Mouse (Mus musculus) midbrain, embryonic 15.5 days (tissue): Measurements from ENCODE around the gene Plscr3. TPM values are rescaled to one million over a fixed set of nuclear protein-coding genes. Genes with fewer than 3 reads are reported as not detected.

Source experiments
- ATAC-seq: fragments of 200-750 bp; cut with Nextera tagmentation; replicated peaks from 2 replicates; pipeline ENCODE4 v1.8.0; 2017; ENCODE audit warnings: moderate TSS enrichment
- H3K27ac ChIP-seq: fragments of 300-500 bp; sonication (generic); 2 replicates; pipeline ENCODE4 v1.5.1; 2015; ENCODE audit warnings: mild to moderate bottlenecking, inconsistent platforms
- H3K27me3 ChIP-seq: fragments of 300-500 bp; sonication (generic); replicated peaks from 2 replicates; pipeline ENCODE4 v1.6.1; 2015; ENCODE audit warnings: inconsistent platforms
- H3K36me3 ChIP-seq: fragments of 300-500 bp; sonication (generic); replicated peaks from 2 replicates; pipeline ENCODE4 v1.6.1; 2015; ENCODE audit warnings: inconsistent platforms
- H3K4me1 ChIP-seq: fragments of 300-500 bp; sonication (generic); 2 replicates; pipeline ENCODE4 v1.6.1; 2015; ENCODE audit warnings: inconsistent platforms
- H3K4me2 ChIP-seq: fragments of 300-500 bp; sonication (generic); 2 replicates; pipeline ENCODE4 v1.6.1; 2015; ENCODE audit warnings: inconsistent platforms, mild to moderate bottlenecking, moderate library complexity
- H3K4me3 ChIP-seq: fragments of 300-500 bp; sonication (generic); 2 replicates; pipeline ENCODE4 v1.5.1; 2015; ENCODE audit warnings: mild to moderate bottlenecking, inconsistent platforms
- H3K9ac ChIP-seq: fragments of 300-500 bp; sonication (generic); 2 replicates; pipeline ENCODE4 v1.6.1; 2015; ENCODE audit warnings: mild to moderate bottlenecking, inconsistent platforms
- H3K9me3 ChIP-seq: fragments of 300-500 bp; sonication (generic); 2 replicates; pipeline ENCODE4 v1.6.1; 2016; ENCODE audit warnings: inconsistent platforms
- WGBS: fragments of 180-500 bp; shearing (Covaris S2); methylation state at CpG from one replicate; pipeline ENCODE4 v1.1.7; 2015; ENCODE audit warnings: mixed read lengths; 5-methylcytosine and 5-hydroxymethylcytosine counted together
- polyA plus RNA-seq: library from polyadenylated mRNA; unstranded; fragments of >200 nt; fragmentation: Nextera tagmentation; extraction: Ambion mirVana; gene quantifications from 2 replicates; pipeline ENCODE4 v1.2.1, GENCODE M21; 2015

Plscr3 gene
- polyA plus RNA-seq: 52.3 and 53.5 TPM in 2 replicates

- H3K27me3 ChIP-seq: no peaks in the 10 kb centered on the region
- H3K36me3 ChIP-seq: peaks cover 8% of the 10 kb centered on the region; the same call in 1 of the 2 replicates
- under 1% methylated on average over 36 of the region's 38 CpGs for whole genome bisulfite sequencing
- H3K27ac ChIP-seq: peak within 1 kb of the TSS; percentile 97
- H3K4me2 ChIP-seq: peak within 1 kb of the TSS; percentile 92
- H3K9ac ChIP-seq: peak within 1 kb of the TSS; percentile 95
- H3K4me1 ChIP-seq: peaks cover 29% of the 10 kb centered on the region
- H3K9me3 ChIP-seq: no peaks in the 10 kb centered on the region
- peak; percentile 93 for ATAC-seq
- peak within 1 kb of the TSS; percentile 81 for H3K4me3 ChIP-seq
These were observed at the start of gene Plscr3 for GRCm38 (mm10) chr11:69846198-69846680. Gene Plscr3 (plus strand): TSS chr11:69846376.

- Histone ChIP-seq H3K9me3 (no peaks in the 10 kb centered on the region), H3K4me1 (peaks cover 43% of the 10 kb centered on the region), H3K27me3 (peaks cover 14% of the 10 kb centered on the region; the same call in 1 of the 2 replicates), H3K27ac (no peak overlapping the region), H3K4me2 (no peak overlapping the region), H3K36me3 (no peaks in the 10 kb centered on the region), H3K9ac (no peak overlapping the region), H3K4me3 (no peak overlapping the region)
- WGBS: 74% methylated on average over 7 of the region's 7 CpGs
- ATAC-seq: no peak
These were observed 48.3 kb upstream of the Plscr3 start for GRCm38 (mm10) chr11:69797924-69798323.

GRCm38 (mm10) chr11:69799394-69800137 lies 46.6 kb upstream of the Plscr3 start:
- H3K9ac ChIP-seq: peak overlapping the region; percentile 66
- H3K36me3 ChIP-seq: no peaks in the 10 kb centered on the region
- H3K27ac ChIP-seq: peak overlapping the region; percentile 98
- peaks cover 59% of the 10 kb centered on the region for H3K4me1 ChIP-seq
- WGBS: 8% methylated on average over 11 of the region's 12 CpGs
- H3K4me3 ChIP-seq: peak overlapping the region; percentile 74
- ATAC-seq: no peak
- no peaks in the 10 kb centered on the region for H3K9me3 ChIP-seq
- H3K4me2 ChIP-seq: peak overlapping the region; percentile 86
- peaks cover 12% of the 10 kb centered on the region for H3K27me3 ChIP-seq

GRCm38 (mm10) chr11:69800138-69800391 lies 46.1 kb upstream of the Plscr3 start:
- no peaks in the 10 kb centered on the region for H3K36me3 ChIP-seq
- H3K27me3 ChIP-seq: peaks cover 17% of the 10 kb centered on the region
- H3K9ac ChIP-seq: peak overlapping the region; percentile 66
- peak; percentile 27 for ATAC-seq
- WGBS: 0% methylated on average over 11 of the region's 11 CpGs
- peaks cover 64% of the 10 kb centered on the region for H3K4me1 ChIP-seq
- peak overlapping the region; percentile 98 for H3K27ac ChIP-seq
- no peaks in the 10 kb centered on the region for H3K9me3 ChIP-seq
- H3K4me2 ChIP-seq: peak overlapping the region; percentile 86
- H3K4me3 ChIP-seq: peak overlapping the region; percentile 74

- Histone ChIP-seq H3K4me2 (peak overlapping the region; percentile 86), H3K36me3 (no peaks in the 10 kb centered on the region), H3K9ac (peak overlapping the region; percentile 66), H3K4me1 (peaks cover 64% of the 10 kb centered on the region), H3K9me3 (no peaks in the 10 kb centered on the region), H3K4me3 (peak overlapping the region; percentile 74), H3K27ac (peak overlapping the region; percentile 98), H3K27me3 (peaks cover 19% of the 10 kb centered on the region)
- WGBS: under 1% methylated on average over 36 of the region's 36 CpGs
- peak; percentile 78 for ATAC-seq
These were observed 45.6 kb upstream of the Plscr3 start for GRCm38 (mm10) chr11:69800392-69801197.

- peaks cover 59% of the 10 kb centered on the region for H3K4me1 ChIP-seq
- 0 out of 2 replicates have a peak, but pooled peaks have one; percentile 1 for ATAC-seq
- peak within 1 kb of the TSS; percentile 98 for H3K27ac ChIP-seq
- H3K9ac ChIP-seq: peak within 1 kb of the TSS; percentile 66
- WGBS: under 1% methylated on average over 32 of the region's 33 CpGs
- no peaks in the 10 kb centered on the region for H3K9me3 ChIP-seq
- H3K27me3 ChIP-seq: peaks cover 19% of the 10 kb centered on the region
- peak within 1 kb of the TSS; percentile 74 for H3K4me3 ChIP-seq
- H3K36me3 ChIP-seq: no peaks in the 10 kb centered on the region
- H3K4me2 ChIP-seq: peak within 1 kb of the TSS; percentile 86
These were observed 44.7 kb upstream of the Plscr3 start, which contains the start of gene Fgf11 for GRCm38 (mm10) chr11:69801379-69801977. Gene Fgf11 (minus strand): TSS chr11:69801857.

- peak; percentile 16; the same call in 1 of the 2 replicates for ATAC-seq
- Histone ChIP-seq H3K4me2 (peak overlapping the region; percentile 86), H3K9ac (peak overlapping the region; percentile 66), H3K36me3 (no peaks in the 10 kb centered on the region), H3K4me1 (peaks cover 59% of the 10 kb centered on the region), H3K27me3 (peaks cover 23% of the 10 kb centered on the region), H3K27ac (peak overlapping the region; percentile 76), H3K9me3 (no peaks in the 10 kb centered on the region), H3K4me3 (peak overlapping the region; percentile 74)
- 0% methylated on average over 28 of the region's 33 CpGs for WGBS
These were observed 43.5 kb upstream of the Plscr3 start for GRCm38 (mm10) chr11:69802648-69803105.

GRCm38 (mm10) chr11:69803328-69803727 lies 42.8 kb upstream of the Plscr3 start:
- no peaks in the 10 kb centered on the region for H3K36me3 ChIP-seq
- H3K27ac ChIP-seq: peak overlapping the region; percentile 76
- H3K4me2 ChIP-seq: peak overlapping the region; percentile 86
- no peaks in the 10 kb centered on the region for H3K9me3 ChIP-seq
- H3K4me1 ChIP-seq: peaks cover 59% of the 10 kb centered on the region
- ATAC-seq: no peak; the same call in 1 of the 2 replicates
- peak overlapping the region; percentile 66 for H3K9ac ChIP-seq
- H3K4me3 ChIP-seq: peak overlapping the region; percentile 74
- WGBS: under 1% methylated on average over 12 of the region's 12 CpGs
- H3K27me3 ChIP-seq: peaks cover 23% of the 10 kb centered on the region

- H3K4me1 ChIP-seq: peaks cover 59% of the 10 kb centered on the region
- ATAC-seq: peak; percentile 32
These were observed 42.2 kb upstream of the Plscr3 start for GRCm38 (mm10) chr11:69803786-69804651.

GRCm38 (mm10) chr11:69804652-69804940 lies 41.6 kb upstream of the Plscr3 start:
- Histone ChIP-seq H3K9me3 (no peaks in the 10 kb centered on the region), H3K27me3 (peaks cover 23% of the 10 kb centered on the region), H3K4me2 (peak overlapping the region; percentile 86), H3K36me3 (no peaks in the 10 kb centered on the region), H3K27ac (no peak overlapping the region), H3K4me1 (peaks cover 53% of the 10 kb centered on the region), H3K9ac (no peak overlapping the region), H3K4me3 (peak overlapping the region; percentile 74; the same call in 1 of the 2 replicates)
- no peak for ATAC-seq
- 8% methylated on average over 12 of the region's 12 CpGs for WGBS

More at GRCm38 (mm10) chr11:69803786-69804651, 42.2 kb upstream of the Plscr3 start:
- 2% methylated on average over 60 of the region's 60 CpGs for WGBS
- Histone ChIP-seq H3K4me2 (peak overlapping the region; percentile 86), H3K9me3 (no peaks in the 10 kb centered on the region), H3K27ac (peak overlapping the region; percentile 76), H3K27me3 (peaks cover 23% of the 10 kb centered on the region), H3K4me3 (peak overlapping the region; percentile 74), H3K9ac (peak overlapping the region; percentile 66), H3K36me3 (no peaks in the 10 kb centered on the region)
